Mouse (Mus musculus) MEL (cell line): ENCODE data around the gene Chat. TPM values are rescaled to one million over a fixed set of nuclear protein-coding genes. Genes with fewer than 3 reads are reported as not detected.

Experiments used
- DNase-seq: peaks from one replicate; pipeline ENCODE4 v3.0.0; 2011; ENCODE audit warnings: low read depth, low spot score
- H3K27ac ChIP-seq: 2 replicates; pipeline ENCODE4 v1.5.1; 2012; ENCODE audit warnings: low read depth, mild to moderate bottlenecking, control low read depth, low read length, moderate library complexity; ENCODE audit not compliant: control insufficient read depth
- H3K27me3 ChIP-seq, 2 experiments: fragments of 150-350 bp in 1 of 2; sonication (generic) in 1 of 2; 2 replicates each; pipeline ENCODE4 v1.6.1; 2012; ENCODE audit warnings: low read length in 2 of 2, mild to moderate bottlenecking in 2 of 2, improper control_type of control experiment in 1 of 2, moderate library complexity in 1 of 2; ENCODE audit not compliant: insufficient read depth in 2 of 2, control insufficient read depth in 1 of 2
- H3K36me3 ChIP-seq, 2 experiments: 2 replicates each; pipeline ENCODE4 v1.6.1; 2012 to 2014; ENCODE audit warnings: low read length in 2 of 2, improper control_type of control experiment in 1 of 2, inconsistent platforms in 1 of 2, mild to moderate bottlenecking in 1 of 2; ENCODE audit not compliant: insufficient read depth in 2 of 2, control insufficient read depth in 1 of 2
- H3K4me1 ChIP-seq, 2 experiments: fragments of 150-350 bp in 1 of 2; sonication (generic) in 1 of 2; 2 replicates each; pipeline ENCODE4 v1.6.1; 2012; ENCODE audit warnings: low read length in 2 of 2, improper control_type of control experiment in 1 of 2, mild to moderate bottlenecking in 1 of 2; ENCODE audit not compliant: insufficient read depth in 2 of 2, control insufficient read depth in 1 of 2
- H3K4me3 ChIP-seq, 2 experiments: fragments of 150-350 bp in 1 of 2; sonication (generic) in 1 of 2; 2 replicates each; pipeline ENCODE4 v1.5.1; 2012; ENCODE audit warnings: low read depth in 2 of 2, low read length in 2 of 2, mild to moderate bottlenecking in 2 of 2, moderate library complexity in 2 of 2, control low read depth in 1 of 2, improper control_type of control experiment in 1 of 2; ENCODE audit not compliant: control insufficient read depth in 1 of 2, insufficient read depth in 1 of 2
- H3K79me2 ChIP-seq: 2 replicates; pipeline ENCODE4 v1.6.1; 2012; ENCODE audit warnings: mild to moderate bottlenecking, low read length, moderate library complexity; ENCODE audit not compliant: control insufficient read depth, poor library complexity, insufficient read depth
- H3K9ac ChIP-seq: 2 replicates; pipeline ENCODE4 v1.6.1; 2012; ENCODE audit warnings: low read depth, mild to moderate bottlenecking, control low read depth, low read length, moderate library complexity; ENCODE audit not compliant: control insufficient read depth, poor library complexity, severe bottlenecking
- H3K9me3 ChIP-seq: fragments of 150-350 bp; sonication (generic); replicated peaks from 2 replicates; pipeline ENCODE4 v1.6.1; 2012; ENCODE audit warnings: mild to moderate bottlenecking, low read length, improper control_type of control experiment, moderate library complexity; ENCODE audit not compliant: insufficient read depth
- CHD1 ChIP-seq: IDR thresholded peaks from 2 replicates; pipeline ENCODE4 v1.6.1; 2012; ENCODE audit warnings: low read depth, mild to moderate bottlenecking, inconsistent platforms, low read length, improper control_type of control experiment
- CTCF ChIP-seq, 3 experiments: IDR thresholded peaks in 2 of 3; conservative IDR thresholded peaks in 1 of 3; 2 replicates each; pipeline ENCODE4 v1.5.1; 2011 to 2012; ENCODE audit warnings: low read length in 3 of 3, low read depth in 2 of 3, mild to moderate bottlenecking in 2 of 3, improper control_type of control experiment in 1 of 3, inconsistent platforms in 1 of 3, mixed read lengths in 1 of 3, moderate library complexity in 1 of 3; ENCODE audit not compliant: control insufficient read depth in 1 of 3, insufficient read depth in 1 of 3, poor library complexity in 1 of 3, severe bottlenecking in 1 of 3
- ELF1 ChIP-seq: IDR thresholded peaks from 2 replicates; pipeline ENCODE4 v1.6.1; 2014; ENCODE audit warnings: low read depth, mild to moderate bottlenecking, inconsistent platforms, low read length, improper control_type of control experiment, moderate library complexity
- EP300 ChIP-seq, 2 experiments: IDR thresholded peaks; 2 replicates each; pipeline ENCODE4 v1.6.1; 2011; ENCODE audit warnings: improper control_type of control experiment in 2 of 2, low read length in 2 of 2, low read depth in 1 of 2, mild to moderate bottlenecking in 1 of 2
- JUND ChIP-seq: IDR thresholded peaks from 2 replicates; pipeline ENCODE4 v1.6.1; 2011; ENCODE audit warnings: low read depth, mild to moderate bottlenecking, improper control_type of control experiment, low read length
- KAT2A ChIP-seq: conservative IDR thresholded peaks from 2 replicates; pipeline ENCODE4 v1.6.1; 2012; ENCODE audit warnings: low read depth, low read length, improper control_type of control experiment, inconsistent platforms
- MXI1 ChIP-seq: IDR thresholded peaks from 2 replicates; pipeline ENCODE4 v1.6.1; 2011; ENCODE audit warnings: mild to moderate bottlenecking, low read depth, low read length, improper control_type of control experiment
- MYB ChIP-seq: IDR thresholded peaks from 2 replicates; pipeline ENCODE4 v1.6.1; 2011; ENCODE audit warnings: mild to moderate bottlenecking, low read depth, low read length, improper control_type of control experiment
- NRF1 ChIP-seq: IDR thresholded peaks from 2 replicates; pipeline ENCODE4 v1.6.1; 2014; ENCODE audit warnings: low read depth, mild to moderate bottlenecking, inconsistent platforms, low read length, improper control_type of control experiment, moderate library complexity; ENCODE audit not compliant: poor library complexity, insufficient read depth, severe bottlenecking
- POLR2AphosphoS2 ChIP-seq: IDR thresholded peaks from 2 replicates; pipeline ENCODE4 v1.6.1; 2011; ENCODE audit warnings: low read length, improper control_type of control experiment
- POLR2AphosphoS5 ChIP-seq: IDR thresholded peaks from 2 replicates; pipeline ENCODE4 v1.6.1; 2012; ENCODE audit warnings: low read depth, borderline replicate concordance, mild to moderate bottlenecking, inconsistent platforms, low read length, moderate library complexity, mixed read lengths
- RAD21 ChIP-seq: IDR thresholded peaks from 2 replicates; pipeline ENCODE4 v1.6.1; 2011; ENCODE audit warnings: mild to moderate bottlenecking, low read depth, low read length, improper control_type of control experiment
- RCOR1 ChIP-seq: IDR thresholded peaks from 2 replicates; pipeline ENCODE4 v1.6.1; 2012; ENCODE audit warnings: low read depth, mild to moderate bottlenecking, inconsistent platforms, low read length, improper control_type of control experiment
- SMC3 ChIP-seq: IDR thresholded peaks from 2 replicates; pipeline ENCODE4 v1.6.1; 2011; ENCODE audit warnings: low read depth, low read length, improper control_type of control experiment
- UBTF ChIP-seq: IDR thresholded peaks from 2 replicates; pipeline ENCODE4 v1.6.1; 2012; ENCODE audit warnings: low read depth, mild to moderate bottlenecking, inconsistent platforms, low read length, improper control_type of control experiment, moderate library complexity, borderline replicate concordance; ENCODE audit not compliant: insufficient read depth
- USF1 ChIP-seq: IDR thresholded peaks from 2 replicates; pipeline ENCODE4 v1.6.1; 2014; ENCODE audit warnings: low read depth, mild to moderate bottlenecking, inconsistent platforms, low read length, improper control_type of control experiment, moderate library complexity
- USF2 ChIP-seq, 2 experiments: IDR thresholded peaks; 2 replicates each; pipeline ENCODE4 v1.6.1; 2011 to 2012; ENCODE audit warnings: improper control_type of control experiment in 2 of 2, low read length in 2 of 2, borderline replicate concordance in 1 of 2, inconsistent platforms in 1 of 2, low read depth in 1 of 2, mild to moderate bottlenecking in 1 of 2; ENCODE audit not compliant: insufficient read depth in 1 of 2
- ZC3H11A ChIP-seq: IDR thresholded peaks from 2 replicates; pipeline ENCODE4 v1.6.1; 2012; ENCODE audit warnings: low read depth, mild to moderate bottlenecking, inconsistent platforms, low read length, improper control_type of control experiment
- ZKSCAN1 ChIP-seq: IDR thresholded peaks from 2 replicates; pipeline ENCODE4 v1.6.1; 2012; ENCODE audit warnings: low read depth, mild to moderate bottlenecking, inconsistent platforms, low read length, improper control_type of control experiment, moderate library complexity
- ZMIZ1 ChIP-seq: IDR thresholded peaks from 2 replicates; pipeline ENCODE4 v1.6.1; 2012; ENCODE audit warnings: low read depth, mild to moderate bottlenecking, inconsistent platforms, low read length, improper control_type of control experiment, moderate library complexity
- polyA plus RNA-seq, 2 experiments: library from polyadenylated mRNA; stranded (reverse) in 1 of 2; unstranded in 1 of 2; fragments of >175 nt in 1 of 2; fragments of >200 nt in 1 of 2; gene quantifications; 2 replicates each; pipeline versions ENCODE4 v1.2.1 to v1.2.4; 2012; ENCODE audit warnings: low replicate concordance in 2 of 2, low read depth in 1 of 2; ENCODE audit not compliant: insufficient read length in 2 of 2, insufficient read depth in 1 of 2, missing spikeins in 1 of 2
- total RNA-seq: library from RNA; depleted of rRNA; stranded (reverse); fragments of 300-350 nt; gene quantifications from 2 replicates; pipeline ENCODE4 v1.2.3, GENCODE M21; 2012

Gene Chat
- total and polyA plus RNA-seq, 3 experiments, result not detected

- Histone ChIP-seq H3K79me2 (no peaks in the 10 kb centered on the region), H3K4me1 (peaks cover 0 to 5% of the 10 kb centered on the region in 2 experiments; a peak in 3 of 4 replicates), H3K27ac (no peak overlapping the region), H3K27me3 (peaks cover 0 to 2% of the 10 kb centered on the region in 2 experiments; a peak in 3 of 4 replicates), H3K36me3 (peaks cover 0 to 8% of the 10 kb centered on the region in 2 experiments; a peak in 2 of 4 replicates), H3K9me3 (no peaks in the 10 kb centered on the region), H3K9ac (no peak overlapping the region), H3K4me3 (no peak overlapping the region)
- DNase-seq, result no peak
- TF ChIP-seq ZC3H11A (no peak), POLR2AphosphoS5 (no peak), CHD1 (no peak), MYB (no peak), USF1 (no peak), USF2 (IDR thresholded peaks at IDR 0.05; ENCODE audit: borderline replicate concordance in 1 of 2, insufficient read depth in 1 of 2, low read depth in 1 of 2, low read length in 2 of 2) (no peak), ZMIZ1 (no peak), RAD21 (no peak), JUND (no peak), ZKSCAN1 (no peak), MXI1 (no peak), NRF1 (no peak), KAT2A (no peak), SMC3 (no peak), ELF1 (no peak), CTCF (IDR thresholded peaks at IDR 0.05 in 2 of 3, conservative IDR thresholded peaks at IDR 0.05 in 1 of 3; ENCODE audit: control insufficient read depth in 1 of 3, insufficient read depth in 1 of 3, low read depth in 2 of 3, low read length in 3 of 3, poor library complexity in 1 of 3, severe bottlenecking in 1 of 3) (no peak), RCOR1 (no peak)
These were observed 22.3 kb downstream of the Chat start for GRCm38 (mm10) chr14:32443446-32443845.

GRCm38 (mm10) chr14:32439744-32440143 is 26.0 kb downstream of the Chat start:
- Histone ChIP-seq H3K4me1 (no peaks in the 10 kb centered on the region), H3K27me3 (peaks cover 5 to 7% of the 10 kb centered on the region in 2 experiments), H3K79me2 (no peaks in the 10 kb centered on the region), H3K27ac (no peak overlapping the region), H3K4me3 (no peak overlapping the region), H3K36me3 (no peaks in the 10 kb centered on the region), H3K9me3 (no peaks in the 10 kb centered on the region), H3K9ac (no peak overlapping the region)
- TF ChIP-seq UBTF, result no peak
- no peak for TF ChIP-seq POLR2AphosphoS2
- no peak for TF ChIP-seq NRF1
- no peak for TF ChIP-seq EP300 (IDR thresholded peaks at IDR 0.05; ENCODE audit: low read depth in 1 of 2, low read length in 2 of 2)
- no peak for TF ChIP-seq ZC3H11A
- no peak for DNase-seq
